Mouse (Mus musculus) thymus, postnatal 14 days (tissue): ENCODE measurements around the gene Naaladl1.
A peak's percentile ranks its signal among the peaks of the same experiment; 100 is the strongest.

ENCODE experiments used
- DNase-seq: peaks from one replicate; pipeline ENCODE4 v3.0.0; 2021

The Naaladl1 gene

DNA sequence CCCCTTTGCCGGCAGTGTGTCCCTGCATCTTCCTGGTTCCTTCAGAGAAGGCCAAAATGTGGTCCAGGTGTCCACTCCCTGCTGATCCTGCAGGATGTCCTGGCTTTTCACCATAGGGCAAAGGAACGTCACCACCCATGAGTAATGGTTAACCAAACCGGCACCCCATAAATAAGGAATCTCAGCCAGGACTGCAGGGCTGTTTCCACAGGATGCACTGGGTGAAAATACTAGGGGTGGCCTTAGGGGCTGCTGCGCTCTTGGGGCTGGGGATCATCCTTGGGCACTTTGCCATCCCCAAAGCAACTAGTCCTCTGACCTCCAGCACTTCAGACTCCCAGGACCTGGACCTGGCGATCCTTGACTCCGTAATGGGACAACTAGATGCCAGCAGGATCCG lies at the start of gene Naaladl1:
Naaladl1 (plus strand) TSS at position 197 of the 400 bp plus-strand sequence.
- DNase-seq = no peak

DNA sequence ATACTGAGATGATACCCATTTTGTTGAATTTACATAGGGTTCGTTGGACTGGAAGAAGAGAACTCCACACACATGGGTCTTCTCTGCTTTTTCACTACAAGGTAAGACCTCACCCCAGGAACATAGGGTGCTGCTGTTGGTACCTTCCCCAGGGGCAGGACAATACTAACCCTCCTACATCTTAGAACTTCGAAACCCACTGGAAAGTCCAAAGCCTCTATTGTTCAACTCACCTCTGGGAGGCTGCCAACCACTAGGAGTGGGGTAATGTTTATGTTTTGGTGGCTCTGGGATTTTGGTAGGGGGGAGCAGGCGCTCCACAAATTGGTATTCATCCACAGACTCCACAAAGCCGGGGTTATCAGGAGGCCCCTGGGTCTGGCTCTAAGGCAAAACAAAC lies 48.9 kb upstream of the Naaladl1 start:
- DNase-seq = no peak

DNA sequence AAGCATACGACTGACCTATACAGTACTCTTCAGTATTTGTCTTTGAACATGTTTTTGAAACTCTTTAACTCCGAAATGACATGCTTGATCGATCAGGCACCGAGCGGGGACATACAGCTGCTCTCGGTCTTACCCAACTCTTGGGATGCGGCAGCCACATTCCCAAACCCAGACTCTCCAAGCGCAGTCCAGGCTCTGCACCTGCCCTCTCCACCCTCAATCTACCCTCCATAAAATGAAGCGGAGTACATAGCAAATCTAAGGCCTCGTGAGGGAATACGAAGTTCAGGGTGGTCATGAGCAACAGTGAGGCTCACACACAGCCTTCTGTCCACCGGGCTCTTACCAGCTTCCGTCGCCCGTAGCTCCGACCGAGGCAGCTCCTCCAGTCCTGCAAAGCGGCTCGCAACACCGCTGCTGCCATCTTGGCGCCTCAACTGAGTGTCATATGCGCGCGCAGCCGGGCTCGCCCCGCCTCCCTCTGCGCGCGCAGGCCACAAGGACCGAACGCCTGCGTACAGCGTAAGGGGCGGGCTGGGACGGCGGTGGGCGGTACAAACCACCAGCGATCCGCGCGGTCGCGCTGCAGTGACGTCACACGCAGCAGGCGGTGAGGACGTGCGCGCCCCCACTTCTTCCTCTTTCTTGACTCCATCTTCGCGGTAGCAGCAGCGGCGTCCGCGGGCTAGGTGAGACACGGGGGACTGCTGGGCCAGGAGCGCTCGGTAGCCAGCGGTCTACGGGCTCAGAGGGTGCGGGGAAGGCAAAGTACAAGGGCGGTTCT lies 48.1 kb upstream of the Naaladl1 start, which contains the start of the genes Mrpl49 and Fau:
Mrpl49 (minus strand) TSS at position 473 of the 784 bp plus-strand sequence.
Fau (plus strand) TSS at position 532 of the 784 bp plus-strand sequence.
- peak; percentile 99 for DNase-seq

DNA sequence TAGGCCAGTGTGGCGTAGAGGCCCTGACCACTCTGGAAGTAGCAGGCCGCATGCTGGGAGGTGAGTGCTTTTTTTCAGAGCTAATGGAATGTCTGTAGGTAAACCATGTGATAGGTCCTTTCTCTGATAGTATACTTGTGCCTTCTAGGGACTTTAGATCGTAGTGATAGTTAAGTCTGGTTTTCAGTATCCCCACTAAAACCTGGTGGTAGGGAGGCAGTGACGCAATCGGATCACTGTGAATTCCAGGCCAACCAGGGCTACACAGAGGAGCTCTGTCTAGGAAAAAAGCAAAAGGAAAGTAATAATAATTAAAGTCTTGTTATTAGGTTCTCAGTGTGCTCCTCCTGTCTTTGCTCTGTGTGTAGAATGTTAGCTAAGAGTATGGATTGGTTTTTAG lies 47.1 kb upstream of the Naaladl1 start:
- no peak for DNase-seq

DNA sequence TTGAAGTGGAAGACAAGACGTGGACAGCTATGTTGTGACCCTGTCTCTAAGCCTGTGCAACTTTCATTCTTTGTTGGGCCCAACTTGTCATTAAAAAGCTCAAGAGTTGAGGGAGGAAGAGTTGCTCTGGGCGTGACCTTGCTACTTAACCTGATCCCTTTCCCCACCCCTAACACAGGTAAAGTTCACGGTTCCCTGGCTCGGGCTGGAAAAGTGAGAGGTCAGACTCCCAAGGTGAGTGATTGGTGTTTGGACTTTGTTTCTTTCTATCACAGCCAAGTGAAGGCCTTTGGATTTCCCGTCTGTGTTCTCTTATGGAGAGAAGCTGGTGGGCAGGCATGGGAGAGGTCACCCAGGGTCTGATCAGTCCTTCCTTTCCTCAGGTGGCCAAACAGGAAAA lies 46.6 kb upstream of the Naaladl1 start:
- no peak for DNase-seq

DNA sequence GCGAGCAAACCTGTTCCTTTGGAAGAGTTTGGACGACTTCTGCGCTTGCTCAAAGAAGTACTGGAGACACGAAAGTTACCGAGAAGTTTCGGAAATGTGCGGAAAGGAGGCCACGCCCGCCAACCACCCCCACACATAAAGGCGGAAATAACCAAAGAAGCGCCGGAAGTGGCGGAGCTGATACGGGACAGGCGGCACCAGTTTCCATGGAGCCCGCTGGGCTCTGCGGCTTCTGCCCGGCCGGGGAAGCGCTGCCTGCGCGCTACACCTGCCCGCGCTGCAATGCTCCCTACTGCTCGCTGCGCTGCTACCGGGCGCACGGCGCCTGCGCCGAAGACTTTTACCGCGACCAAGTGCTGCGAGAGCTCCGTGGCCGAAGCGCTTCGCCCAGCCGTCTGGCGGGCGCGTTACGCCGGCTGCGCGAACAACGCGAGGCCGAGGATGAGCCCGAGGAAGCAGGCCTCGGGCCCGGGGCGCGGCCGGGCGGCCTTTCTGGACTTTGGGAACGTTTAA lies 44.5 kb upstream of the Naaladl1 start, which contains the start of gene Znhit2:
Znhit2 (plus strand) TSS at position 172 of the 513 bp plus-strand sequence.
- DNase-seq = peak; percentile 95

DNA sequence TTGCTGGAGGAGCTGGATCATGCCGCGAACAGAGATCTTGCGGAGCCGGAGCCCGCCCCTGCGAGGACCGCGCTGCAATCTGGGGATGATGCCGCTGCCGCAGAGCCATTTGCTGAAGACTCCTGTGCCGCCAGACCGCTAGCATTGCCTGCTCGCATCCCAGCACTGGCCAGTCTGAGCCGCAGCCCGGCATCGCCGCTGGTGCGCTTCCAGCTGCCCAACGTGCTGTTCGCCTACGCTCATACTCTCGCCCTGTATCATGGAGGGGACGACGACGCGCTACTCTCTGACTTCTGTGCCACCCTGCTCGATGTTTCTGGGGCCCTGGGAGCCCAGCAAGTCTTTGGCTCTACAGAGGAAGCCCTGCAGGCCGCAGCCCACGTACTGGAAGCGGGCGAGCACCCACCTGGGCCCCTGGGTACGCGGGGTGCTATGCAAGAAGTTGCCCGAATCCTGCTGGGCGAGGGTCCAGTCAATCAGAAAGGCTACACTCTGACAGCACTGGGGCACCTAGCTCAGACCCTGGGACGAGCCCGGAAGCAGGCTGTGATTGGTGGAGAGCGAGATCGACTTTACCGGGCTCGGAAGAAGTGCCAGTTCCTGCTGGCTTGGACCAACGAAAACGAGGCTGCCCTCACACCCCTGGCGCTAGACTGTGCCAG lies 43.8 kb upstream of the Naaladl1 start:
- DNase-seq = peak; percentile 77

DNA sequence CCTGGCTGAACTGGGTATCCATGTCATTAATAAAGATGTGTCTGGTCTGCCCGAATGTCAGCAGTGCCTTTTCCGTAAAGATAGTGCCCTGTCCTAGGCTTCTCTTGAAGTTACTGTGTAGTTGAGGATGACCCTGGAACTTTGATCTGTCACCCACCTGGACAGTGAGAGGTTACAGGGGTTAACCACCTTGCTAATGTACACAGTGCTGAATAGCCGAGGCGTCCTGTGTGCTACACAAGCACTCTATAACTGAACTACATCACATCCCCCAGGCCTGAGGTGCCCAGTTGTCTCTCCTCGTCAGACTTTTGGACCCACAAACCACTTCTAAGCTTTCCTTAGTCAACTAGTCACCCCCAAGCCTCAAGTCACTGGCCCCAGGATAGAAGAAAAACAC lies 43.2 kb upstream of the Naaladl1 start:
- DNase-seq = no peak

DNA sequence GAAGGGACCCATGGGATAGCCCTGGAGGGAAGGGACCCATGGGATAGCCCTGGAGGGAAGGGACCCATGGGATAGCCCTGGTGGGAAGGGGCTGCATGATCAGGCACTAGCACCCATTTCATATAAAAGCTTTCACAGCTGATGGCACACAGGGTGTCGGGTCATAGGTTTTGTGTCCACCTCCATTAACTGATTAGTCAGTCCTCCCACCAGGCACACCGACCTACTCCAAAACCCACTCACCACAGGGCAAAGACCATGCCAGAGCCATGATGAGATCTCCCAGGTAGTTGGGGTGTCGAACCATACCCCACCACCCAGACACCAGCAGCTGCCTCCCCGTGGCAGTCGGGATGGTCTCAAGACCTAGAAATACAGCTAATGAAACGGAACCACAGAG lies 42.5 kb upstream of the Naaladl1 start:
- DNase-seq = no peak

DNA sequence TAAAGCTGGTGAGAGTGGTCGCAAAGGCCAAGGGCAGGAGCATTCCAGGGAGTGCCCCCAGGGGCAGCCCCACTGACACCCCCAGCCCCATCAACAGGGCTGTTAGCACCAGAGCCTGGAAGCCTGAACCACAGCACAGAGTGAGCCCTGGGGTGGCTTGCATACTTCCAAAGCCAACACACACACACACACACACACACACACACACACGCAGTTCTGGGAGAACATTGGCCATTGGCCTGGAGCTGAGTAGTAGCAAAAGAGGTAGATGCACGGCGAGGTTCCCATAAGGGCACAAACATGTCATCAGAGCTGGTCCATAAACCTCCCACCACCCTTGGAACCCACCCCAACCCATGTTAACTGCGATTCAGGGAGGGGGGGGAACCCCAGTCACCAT lies 39.0 kb upstream of the Naaladl1 start:
- no peak for DNase-seq

DNA sequence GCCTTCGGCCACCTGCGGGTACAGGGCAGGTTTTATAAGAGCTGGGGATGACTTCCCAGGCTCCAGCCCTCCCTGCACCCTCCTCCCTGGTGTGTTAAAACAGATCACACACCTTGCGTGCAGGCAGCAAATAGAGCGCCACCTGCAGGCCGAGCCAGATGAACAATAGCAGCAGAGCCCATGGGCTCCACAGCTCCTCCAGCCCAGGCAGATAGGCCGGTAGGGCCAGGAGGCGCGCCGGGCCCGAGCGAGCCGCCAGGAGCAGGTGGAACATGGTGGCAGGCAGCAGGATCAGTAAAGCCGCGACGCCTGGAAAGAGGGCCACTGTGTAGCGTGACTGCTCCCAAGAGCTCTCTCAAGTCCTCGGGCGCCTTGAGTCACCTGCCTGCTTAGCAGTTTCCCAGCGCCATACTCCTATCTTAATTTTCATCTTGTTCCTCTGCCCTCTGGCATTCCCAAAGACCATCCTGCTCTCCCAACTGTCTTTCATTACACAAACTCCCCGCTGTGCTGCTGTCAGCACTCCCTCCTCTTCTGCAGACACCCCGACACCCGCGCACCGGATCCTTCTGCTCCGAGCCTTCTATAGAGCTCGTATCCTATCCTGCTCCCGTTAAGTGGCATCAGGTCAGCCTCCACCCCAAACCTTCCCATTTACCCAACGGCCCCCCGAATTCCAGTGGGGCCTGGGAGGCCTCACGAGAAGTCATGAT lies 38.4 kb upstream of the Naaladl1 start:
- peak; percentile 89 for DNase-seq

DNA sequence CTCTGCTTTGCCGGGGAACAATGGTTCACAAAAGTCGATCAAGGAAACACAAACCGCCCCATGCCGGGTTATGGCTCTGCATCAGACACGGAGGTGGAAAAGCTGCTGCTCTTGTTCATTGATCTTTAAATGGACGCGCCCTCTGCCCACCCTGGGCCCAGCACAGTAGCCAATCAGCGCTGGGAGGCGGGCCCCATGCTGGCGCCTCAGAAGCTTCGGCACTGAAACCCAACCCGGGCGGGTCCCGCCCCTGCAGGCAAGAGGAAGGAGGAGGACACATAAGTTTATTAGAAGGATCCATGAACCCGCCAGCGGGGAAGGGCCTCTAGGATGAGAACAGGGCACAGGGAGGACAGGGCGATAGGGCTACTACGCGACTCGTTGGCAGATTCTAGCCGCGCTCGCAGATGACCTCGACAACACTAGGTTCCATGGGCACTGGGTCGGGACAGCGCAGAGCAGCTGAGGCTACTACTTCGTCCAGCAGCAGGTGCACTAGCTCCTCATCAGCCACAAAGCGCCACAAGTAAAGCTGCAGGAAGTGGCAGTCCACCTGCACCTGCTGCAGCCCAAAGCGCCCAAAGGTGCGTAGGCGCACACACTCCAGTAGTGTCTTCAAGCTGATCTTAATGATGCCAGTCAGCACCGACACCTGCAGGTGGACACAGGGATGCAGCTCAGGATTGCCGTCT lies 37.7 kb upstream of the Naaladl1 start, which contains the start of gene Tm7sf2:
Tm7sf2 (minus strand) TSS at position 650 of the 692 bp plus-strand sequence.
- peak; percentile 90 for DNase-seq

DNA sequence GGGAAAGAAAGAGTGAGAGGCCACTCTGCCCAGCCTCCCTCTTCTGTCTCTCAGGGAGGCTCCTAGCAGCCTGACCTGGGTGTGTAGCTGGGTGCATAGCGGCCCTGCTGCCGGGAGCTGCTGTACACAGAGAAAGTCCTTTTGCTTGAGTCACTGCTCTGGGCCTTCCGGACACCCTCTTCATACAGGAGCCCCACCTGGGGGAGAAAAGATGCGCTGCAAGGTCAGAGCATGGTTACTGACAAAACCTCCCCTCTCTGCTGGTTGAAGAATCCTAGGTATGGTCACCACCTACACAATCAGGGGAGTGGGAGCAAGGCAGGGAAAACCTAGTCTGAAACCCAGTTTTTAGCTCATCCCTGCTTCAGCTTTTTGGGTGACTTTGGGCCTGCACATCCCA lies 36.6 kb upstream of the Naaladl1 start:
- DNase-seq = peak; percentile 63

DNA sequence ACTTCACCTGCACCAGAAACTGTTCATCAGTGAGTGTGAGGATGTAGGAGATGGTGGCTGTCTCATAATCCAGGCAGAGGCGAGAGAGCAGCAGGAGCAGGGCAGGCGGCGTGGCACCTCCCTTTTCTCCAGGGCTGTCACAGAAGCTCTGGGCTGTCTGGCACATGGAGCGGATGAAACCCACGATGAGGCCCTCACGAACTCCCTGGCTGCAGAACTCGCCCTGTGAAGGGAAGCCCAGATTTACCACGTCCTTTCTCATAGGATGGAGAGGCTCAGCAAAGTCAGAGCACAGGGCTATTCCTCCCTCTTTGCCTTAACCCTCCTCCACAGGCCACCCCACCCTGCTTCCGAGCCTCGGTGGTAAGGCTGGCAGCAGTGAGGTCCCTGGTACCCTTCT lies 35.7 kb upstream of the Naaladl1 start:
- no peak for DNase-seq

DNA sequence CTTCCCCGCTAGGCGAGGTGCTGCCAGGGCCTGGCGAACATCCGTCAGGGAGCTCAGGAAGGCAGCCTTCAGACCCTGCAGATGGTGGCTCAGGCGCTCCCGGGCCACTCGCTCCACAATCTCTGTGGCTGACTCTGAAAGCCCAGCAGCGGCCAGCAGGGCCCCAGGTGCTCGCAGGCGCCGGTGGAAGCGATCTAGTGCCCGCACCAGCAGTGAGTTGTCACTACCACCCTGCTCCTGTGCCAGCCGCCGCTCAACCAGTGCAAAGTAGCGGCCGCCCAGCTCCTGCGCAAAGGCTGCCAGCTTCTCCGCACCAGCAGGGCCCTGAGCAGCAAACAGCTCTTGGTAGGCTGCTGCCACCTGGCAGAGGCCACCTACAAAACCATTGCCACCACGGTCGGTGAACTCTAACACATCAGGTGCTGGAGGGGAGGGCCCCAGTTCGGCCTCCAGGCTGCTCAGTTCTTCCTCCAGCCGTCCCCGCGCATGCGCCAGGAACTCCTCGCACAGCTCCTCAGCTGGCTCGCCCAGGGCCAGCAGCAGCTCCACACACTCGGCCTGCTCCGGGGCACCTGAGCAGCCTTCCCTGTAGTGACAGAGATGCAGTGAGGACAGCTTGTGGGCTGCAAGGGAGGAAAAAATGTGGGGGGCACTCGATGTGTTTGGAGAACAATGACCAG lies 34.9 kb upstream of the Naaladl1 start:
- DNase-seq = no peak

DNA sequence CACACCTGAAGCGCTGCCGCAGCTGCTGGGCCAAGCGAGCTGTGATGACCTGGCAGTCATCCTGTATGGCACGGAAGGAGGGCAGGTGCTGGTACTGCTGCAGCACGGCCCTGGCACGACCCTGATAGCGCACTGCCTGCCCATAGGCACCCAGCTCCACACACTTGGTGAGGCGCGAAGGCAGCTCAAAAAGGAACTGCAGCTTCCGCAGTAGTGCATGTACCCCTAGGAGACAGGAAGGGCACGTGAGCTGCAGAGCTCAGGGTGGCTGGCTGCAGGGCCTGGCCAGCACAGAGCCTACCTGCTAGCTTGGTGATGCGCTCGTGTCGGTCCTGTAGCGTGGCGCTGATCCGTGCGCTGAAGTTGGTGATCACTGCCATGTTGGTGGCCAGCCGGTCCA lies 34.3 kb upstream of the Naaladl1 start:
- DNase-seq = no peak

DNA sequence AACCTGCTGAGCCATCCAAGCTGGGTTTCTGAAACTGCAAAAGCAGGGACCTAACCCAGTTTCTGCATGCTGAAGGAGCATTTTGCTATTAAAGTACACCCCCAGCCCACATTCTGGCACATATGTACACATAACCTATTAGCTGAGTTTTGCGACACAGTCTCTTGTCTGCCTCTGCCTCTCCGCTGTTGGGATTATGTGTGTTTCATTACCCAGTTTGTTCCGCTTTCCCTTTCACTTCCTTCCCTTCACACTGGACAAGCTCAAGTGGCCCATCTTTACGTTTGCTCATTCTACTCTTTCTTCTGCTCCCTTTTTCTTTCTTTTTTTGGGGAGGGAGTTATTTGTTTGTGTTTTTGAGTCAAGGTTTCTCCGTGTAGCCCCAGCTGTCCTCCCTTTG lies 31.7 kb upstream of the Naaladl1 start:
- DNase-seq = no peak

DNA sequence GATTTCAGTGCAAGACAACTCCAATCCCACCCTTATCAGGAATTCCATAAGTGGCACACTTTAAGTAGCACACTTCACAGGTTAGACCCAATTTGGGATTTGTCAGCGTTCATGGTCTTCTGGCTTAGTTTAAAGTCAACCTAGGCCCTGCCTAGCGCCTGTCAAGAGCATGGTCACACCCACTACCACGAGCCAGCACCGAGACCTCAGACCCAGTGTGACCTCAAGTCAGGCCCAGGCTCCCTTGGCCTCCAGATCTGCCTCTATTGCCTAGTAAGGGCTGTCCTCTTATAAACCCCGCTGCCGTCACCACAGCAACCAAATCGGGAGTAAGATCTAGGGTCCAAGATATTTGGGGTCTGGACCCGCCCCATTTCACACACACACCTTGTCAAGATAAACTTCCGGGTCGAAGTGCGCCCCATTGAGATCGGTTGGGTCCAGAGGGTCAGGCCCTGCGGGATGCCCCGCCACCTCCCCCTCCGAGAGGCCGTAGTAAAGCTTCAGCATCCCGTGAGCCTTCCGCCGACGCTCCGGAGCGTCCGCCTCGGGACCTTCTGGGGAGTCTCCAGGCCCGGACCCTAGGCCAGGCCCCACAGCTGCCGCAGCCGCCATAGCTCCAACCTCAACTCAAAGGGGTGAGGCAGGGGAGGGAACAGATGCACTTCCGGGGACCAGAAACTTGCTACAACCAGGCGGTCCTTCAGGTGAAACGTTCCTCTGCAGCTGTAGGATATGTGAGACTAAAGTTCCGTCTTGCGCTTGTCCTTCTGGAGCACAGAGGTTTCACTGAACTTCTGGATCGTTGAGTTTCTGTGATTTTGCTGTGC lies 28.8 kb upstream of the Naaladl1 start, which contains the start of gene Vps51:
Vps51 (minus strand) TSS at position 668 of the 830 bp plus-strand sequence.
- DNase-seq = peak; percentile 89

DNA sequence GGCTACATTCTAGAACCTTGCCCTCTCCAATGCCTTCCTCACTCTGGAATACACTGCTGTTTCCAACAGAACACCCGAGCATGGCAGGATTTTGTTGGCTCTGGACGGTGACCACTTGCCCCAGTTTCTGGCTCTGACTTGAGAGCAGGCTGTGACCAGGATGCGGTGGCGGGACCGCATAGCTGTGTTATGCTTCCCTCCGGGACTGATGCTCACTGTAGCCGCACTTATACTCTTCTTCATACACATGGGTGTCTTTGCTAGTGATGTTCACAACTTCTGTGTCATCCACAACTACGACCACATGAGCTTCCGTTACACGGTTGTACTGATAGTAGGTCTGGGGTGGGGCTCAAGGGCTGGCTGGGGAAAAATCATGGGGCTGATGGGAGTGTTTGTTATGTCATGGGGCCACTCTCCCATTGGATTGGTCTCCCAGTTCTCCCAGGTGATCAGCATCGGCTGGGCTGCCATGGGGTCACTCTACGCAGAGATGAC lies 25.6 kb upstream of the Naaladl1 start, which contains the start of gene Tmem262:
Tmem262 (plus strand) TSS at position 51 of the 498 bp plus-strand sequence.
- no peak for DNase-seq

DNA sequence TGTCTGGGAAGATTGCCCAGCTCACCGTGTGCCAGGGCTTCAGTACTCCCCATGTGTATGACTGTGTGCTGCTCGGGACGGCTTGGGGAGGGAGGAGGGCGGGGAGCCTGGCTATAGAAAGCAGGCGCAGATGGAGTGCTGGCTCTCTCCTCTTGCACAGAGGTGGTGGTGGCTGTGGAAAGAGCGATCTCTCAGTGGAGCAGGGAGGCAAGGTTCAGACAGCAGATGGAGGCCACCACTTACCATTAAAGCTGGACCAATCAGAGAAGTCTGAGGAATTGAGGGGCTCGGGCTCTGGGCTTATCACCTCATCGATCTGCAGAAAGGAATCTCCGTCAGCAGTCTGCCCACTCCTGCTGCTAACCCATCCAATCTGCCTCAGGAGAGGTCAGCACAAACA lies 23.4 kb upstream of the Naaladl1 start, which contains the start of gene Gm28374:
Gm28374 (minus strand) TSS at position 101 of the 400 bp plus-strand sequence.
- no peak for DNase-seq
